10 mouse cellular contexts compared by ENCODE assay signal in the genomic region with DNA sequence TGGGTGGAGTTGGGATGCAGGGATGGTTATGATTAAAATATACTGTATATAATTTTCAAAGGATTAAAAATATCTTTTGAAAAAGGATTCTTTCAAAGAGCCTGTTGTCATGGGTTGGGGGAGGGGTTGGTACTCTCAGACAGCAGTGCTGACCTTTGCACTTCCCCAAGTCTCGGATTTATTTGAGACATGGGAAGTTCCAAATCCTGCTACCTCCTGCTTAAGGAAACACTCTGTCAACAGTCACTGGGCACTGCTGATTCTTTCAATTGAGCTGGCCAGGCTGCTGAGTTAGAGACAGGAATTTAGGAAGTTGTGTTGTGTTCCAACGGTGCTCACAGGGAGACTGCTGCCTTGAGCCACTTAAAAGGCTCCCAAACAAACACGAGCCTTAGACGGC.
DNase-seq lines count a peak whose midpoint lies in the region.
"Had no signal": no experiment of that assay in that cellular context is flagged by ENCODE, and none has a peak within 500 bp of the region (broad histone marks: within the 10 kb centered on the region; RNA-seq: fewer than 3 reads in every experiment).

No protein-coding gene starts in this region.

- intact Hi-C loops in gastrocnemius, postnatal 36 days (cut with DNase I), result no loop called here

- DNase-seq in adrenal gland, adult 2 months, result peak; percentile 25
- no peak for DNase-seq in adrenal gland, adult 8-10 months
- peak; percentile 61 for DNase-seq in layer of hippocampus, adult 9-11 months
- no peak for DNase-seq in layer of hippocampus, adult 9-10 months (ENCODE audit: low spot score)
- DNase-seq in kidney, adult 9 months, result peak; percentile 81
- DNase-seq in lung, postnatal 14 days, result peak; percentile 13
- no peak for DNase-seq in right cerebral cortex, postnatal 25 days
- no peak for DNase-seq in gastrocnemius, postnatal 36 days
- DNase-seq: cerebellum, adult 8-10 months; liver had no signal

Comparison
In these comparisons a context has a peak if more than half of its experiments do, and no peak if none do; other contexts are left out.
1. DNase-seq: peak in adrenal gland, adult 2 months (single experiment), layer of hippocampus, adult 9-11 months (single experiment), kidney, adult 9 months (single experiment) and lung, postnatal 14 days (single experiment); none in adrenal gland, adult 8-10 months (single experiment), layer of hippocampus, adult 9-10 months (single experiment), right cerebral cortex, postnatal 25 days (single experiment) and gastrocnemius, postnatal 36 days (0 of 2).